Mouse (Mus musculus) myocyte (in vitro differentiated cells): Measurements from ENCODE around the gene Kremen1. TPM values are rescaled to one million over a fixed set of nuclear protein-coding genes. Genes with fewer than 3 reads are reported as not detected.

Source experiments
- H3K27me3 ChIP-seq: one replicate; pipeline ENCODE4 v1.6.1; 2011; ENCODE audit not compliant: control insufficient read depth, insufficient read depth, insufficient read length
- H3K36me3 ChIP-seq: one replicate; pipeline ENCODE4 v1.6.1; 2011; ENCODE audit not compliant: control insufficient read depth, insufficient read depth
- H3K4me2 ChIP-seq: one replicate; pipeline ENCODE4 v1.6.1; 2011; ENCODE audit warnings: low read depth, control low read depth
- H3K4me3 ChIP-seq: one replicate; pipeline ENCODE4 v1.5.1; 2011; ENCODE audit warnings: mild to moderate bottlenecking, control low read depth, moderate library complexity
- H3K79me2 ChIP-seq: one replicate; pipeline ENCODE4 v1.6.1; 2011; ENCODE audit not compliant: control insufficient read depth, insufficient read depth
- H3ac ChIP-seq: one replicate; pipeline ENCODE4 v1.6.1; 2011; ENCODE audit not compliant: control insufficient read depth, insufficient read length
- CEBPB ChIP-seq: IDR thresholded peaks from 2 replicates; pipeline ENCODE4 v1.6.1; 2011; ENCODE audit warnings: mild to moderate bottlenecking, moderate library complexity; ENCODE audit not compliant: poor library complexity, insufficient read depth, severe bottlenecking
- E2F4 ChIP-seq: IDR thresholded peaks from one replicate; pipeline ENCODE4 v1.6.1; 2011; ENCODE audit warnings: mild to moderate bottlenecking, control low read depth, moderate library complexity; ENCODE audit not compliant: insufficient read depth
- MAX ChIP-seq: IDR thresholded peaks from one replicate; pipeline ENCODE4 v1.6.1; 2011; ENCODE audit warnings: low read depth, mild to moderate bottlenecking, control low read depth
- MYOD1 ChIP-seq, 3 experiments: IDR thresholded peaks; one replicate each; pipeline ENCODE4 v1.6.1; 2011; ENCODE audit warnings: control low read depth in 2 of 3, low read depth in 2 of 3, mild to moderate bottlenecking in 2 of 3, moderate library complexity in 1 of 3; ENCODE audit not compliant: insufficient read length in 2 of 3, control insufficient read depth in 1 of 3
- MYOG ChIP-seq, 3 experiments: IDR thresholded peaks; one replicate each; pipeline ENCODE4 v1.6.1; 2011; ENCODE audit warnings: control low read depth in 2 of 3, low read depth in 2 of 3, mild to moderate bottlenecking in 2 of 3; ENCODE audit not compliant: insufficient read length in 2 of 3, control insufficient read depth in 1 of 3, insufficient read depth in 1 of 3
- POLR2A ChIP-seq: IDR thresholded peaks from one replicate; pipeline ENCODE4 v1.6.1; 2011; ENCODE audit warnings: low read depth, mild to moderate bottlenecking, control low read depth, moderate library complexity; ENCODE audit not compliant: insufficient read length
- POLR2AphosphoS2 ChIP-seq: IDR thresholded peaks from one replicate; pipeline ENCODE4 v1.6.1; 2011; ENCODE audit warnings: low read depth, control low read depth; ENCODE audit not compliant: insufficient read length
- REST ChIP-seq: IDR thresholded peaks from one replicate; pipeline ENCODE4 v1.6.1; 2011; ENCODE audit warnings: mild to moderate bottlenecking, control low read depth, moderate library complexity; ENCODE audit not compliant: insufficient read depth, insufficient read length
- SRF ChIP-seq: IDR thresholded peaks from one replicate; pipeline ENCODE4 v1.6.1; 2011; ENCODE audit warnings: low read depth; ENCODE audit not compliant: control insufficient read depth, insufficient read length
- TCF12 ChIP-seq: IDR thresholded peaks from one replicate; pipeline ENCODE4 v1.6.1; 2011; ENCODE audit warnings: mild to moderate bottlenecking, control low read depth; ENCODE audit not compliant: poor library complexity, insufficient read depth, severe bottlenecking
- TCF3 ChIP-seq: IDR thresholded peaks from one replicate; pipeline ENCODE4 v1.6.1; 2011; ENCODE audit warnings: low read depth, control low read depth; ENCODE audit not compliant: insufficient read length
- USF1 ChIP-seq: IDR thresholded peaks from one replicate; pipeline ENCODE4 v1.6.1; 2011; ENCODE audit warnings: low read depth, mild to moderate bottlenecking, control low read depth, moderate library complexity
- polyA plus RNA-seq: library from polyadenylated mRNA; unstranded; fragments of >200 nt; fragmentation: generic; extraction: Trizol; gene quantifications from one replicate; pipeline ENCODE4 v1.2.1, GENCODE M21; 2012; ENCODE audit warnings: missing spikeins

The Kremen1 gene
- polyA plus RNA-seq, 1 experiment, result 79.3 TPM

DNA sequence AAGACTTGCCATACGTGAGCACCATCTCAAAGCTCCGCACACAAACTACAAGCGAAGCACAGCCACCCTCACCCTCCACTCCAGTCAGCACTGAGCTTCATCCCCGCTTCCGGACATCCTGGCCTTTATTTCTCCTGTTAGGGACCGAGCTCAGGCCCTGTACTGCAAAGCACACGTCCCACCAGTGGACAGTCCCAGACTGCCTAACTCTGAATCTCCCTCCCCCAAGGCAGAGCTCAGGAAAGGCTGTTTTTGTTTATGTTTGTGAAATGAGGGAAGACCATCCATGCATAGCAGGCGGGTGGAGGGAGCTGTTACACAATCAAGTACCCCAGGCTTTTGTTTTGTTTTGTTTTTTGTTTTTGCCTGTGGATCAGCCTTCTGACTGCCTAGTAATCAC, 8.6 kb downstream of the Kremen1 start:
- H3K4me2 ChIP-seq, result peak overlapping the region; percentile 65
- TF ChIP-seq CEBPB (no peak), USF1 (no peak), MAX (no peak), E2F4 (no peak), POLR2A (no peak), MYOD1 (IDR thresholded peaks at IDR 0.05; ENCODE audit: control insufficient read depth in 1 of 3, insufficient read length in 2 of 3, low read depth in 2 of 3) (no peak), MYOG (IDR thresholded peaks at IDR 0.05; ENCODE audit: control insufficient read depth in 1 of 3, insufficient read depth in 1 of 3, insufficient read length in 2 of 3, low read depth in 2 of 3) (no peak), TCF3 (no peak), TCF12 (no peak), SRF (no peak), REST (no peak), POLR2AphosphoS2 (no peak)
- H3K27me3 ChIP-seq, result no peaks in the 10 kb centered on the region
- H3ac ChIP-seq, result no peak overlapping the region
- no peaks in the 10 kb centered on the region for H3K36me3 ChIP-seq
- H3K4me3 ChIP-seq, result no peak overlapping the region
- peaks cover 87% of the 10 kb centered on the region for H3K79me2 ChIP-seq

DNA sequence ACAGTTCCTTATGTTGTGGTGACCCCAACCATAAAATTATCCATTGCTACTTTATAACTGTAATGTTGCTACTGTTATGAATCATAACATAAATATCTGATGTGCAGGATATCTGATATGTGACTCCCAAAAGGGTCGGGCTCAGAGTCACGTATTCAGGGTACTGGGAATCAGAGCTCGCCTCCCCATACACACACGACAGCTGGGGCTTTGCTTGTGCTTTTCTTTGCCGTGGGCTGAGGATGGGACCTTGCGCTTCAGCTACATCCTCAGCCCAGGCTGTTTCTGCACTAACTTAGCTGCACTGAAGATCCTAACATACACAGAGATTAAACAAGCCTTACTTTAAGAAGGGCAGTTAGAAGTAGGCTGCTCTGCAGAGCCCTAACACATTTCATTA, 10.2 kb downstream of the Kremen1 start:
- peak overlapping the region; percentile 65 for H3K4me2 ChIP-seq
- H3K4me3 ChIP-seq, result no peak overlapping the region
- no peaks in the 10 kb centered on the region for H3K27me3 ChIP-seq
- H3ac ChIP-seq, result no peak overlapping the region
- H3K36me3 ChIP-seq, result no peaks in the 10 kb centered on the region
- peaks cover 91% of the 10 kb centered on the region for H3K79me2 ChIP-seq
- TF ChIP-seq E2F4, result no peak
- TF ChIP-seq SRF, result no peak
- TF ChIP-seq REST, result no peak
- TF ChIP-seq MYOD1 (IDR thresholded peaks at IDR 0.05; ENCODE audit: control insufficient read depth in 1 of 3, insufficient read length in 2 of 3, low read depth in 2 of 3), result peak in 2 of 3 experiments; percentile 85
- peak in 2 of 3 experiments; percentile 30 to 88 for TF ChIP-seq MYOG (IDR thresholded peaks at IDR 0.05; ENCODE audit: control insufficient read depth in 1 of 3, insufficient read depth in 1 of 3, insufficient read length in 2 of 3, low read depth in 2 of 3)
- TF ChIP-seq POLR2AphosphoS2, result no peak
- TF ChIP-seq CEBPB, result no peak
- TF ChIP-seq TCF12, result no peak
- TF ChIP-seq USF1, result no peak

DNA sequence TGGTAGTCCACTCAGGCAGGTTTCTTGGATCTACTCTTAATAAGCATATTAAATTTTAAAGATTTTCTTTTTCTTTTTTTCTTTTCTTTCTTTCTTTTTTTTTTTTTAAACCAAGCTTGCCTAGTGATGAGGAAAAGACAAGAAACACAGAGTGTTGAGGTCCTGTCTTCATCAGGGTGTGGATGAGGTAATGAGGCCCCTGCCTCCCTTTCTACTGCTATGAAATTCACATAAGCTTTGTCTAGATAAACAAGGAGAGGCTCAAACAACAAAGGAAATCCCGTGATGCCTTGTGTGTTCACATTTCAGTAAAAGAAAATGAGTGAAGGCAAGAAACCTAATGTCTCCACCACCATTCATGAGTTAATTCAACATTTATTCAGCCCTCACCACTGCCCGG, 13.2 kb downstream of the Kremen1 start:
- H3K36me3 ChIP-seq, result peaks cover under 1% of the 10 kb centered on the region
- no peak overlapping the region for H3ac ChIP-seq
- H3K27me3 ChIP-seq, result no peaks in the 10 kb centered on the region
- H3K79me2 ChIP-seq, result peaks cover 69% of the 10 kb centered on the region
- H3K4me2 ChIP-seq, result no peak overlapping the region
- TF ChIP-seq CEBPB (no peak), TCF12 (no peak), SRF (no peak), MAX (no peak), MYOG (IDR thresholded peaks at IDR 0.05; ENCODE audit: control insufficient read depth in 1 of 3, insufficient read depth in 1 of 3, insufficient read length in 2 of 3, low read depth in 2 of 3) (no peak), POLR2A (no peak), MYOD1 (IDR thresholded peaks at IDR 0.05; ENCODE audit: control insufficient read depth in 1 of 3, insufficient read length in 2 of 3, low read depth in 2 of 3) (no peak), REST (no peak), E2F4 (no peak), POLR2AphosphoS2 (no peak), TCF3 (no peak), USF1 (no peak)
- H3K4me3 ChIP-seq, result no peak overlapping the region

DNA sequence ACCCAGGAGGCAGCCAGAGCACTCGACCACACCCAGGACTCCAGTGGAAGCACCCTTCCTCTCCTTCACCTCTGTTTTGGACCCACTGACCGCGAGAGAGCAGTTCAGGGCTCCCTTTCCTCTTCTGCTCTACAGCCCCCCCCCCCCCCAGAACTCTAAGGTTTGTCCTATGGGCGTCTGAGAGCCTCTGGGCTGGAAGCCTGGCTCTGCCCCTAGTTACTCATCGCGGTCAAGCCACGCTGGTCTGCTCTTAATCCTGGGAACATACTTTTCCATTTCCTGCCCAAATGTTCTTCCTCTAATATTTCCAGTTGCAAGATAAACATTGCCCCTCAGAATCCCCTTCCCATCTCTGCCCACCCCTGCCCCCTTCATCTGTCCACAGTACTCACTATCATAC, 15.9 kb downstream of the Kremen1 start:
- Histone ChIP-seq H3K4me2 (peak overlapping the region; percentile 89), H3K36me3 (peaks cover 22% of the 10 kb centered on the region)

More for the DNA sequence above, 15.9 kb downstream of the Kremen1 start:
- Histone ChIP-seq H3ac (no peak overlapping the region), H3K4me3 (peak overlapping the region; percentile 8), H3K27me3 (no peaks in the 10 kb centered on the region), H3K79me2 (peaks cover 65% of the 10 kb centered on the region)
- TF ChIP-seq POLR2A (peak; percentile 16), TCF12 (no peak), E2F4 (no peak), SRF (no peak), POLR2AphosphoS2 (peak; percentile 36), MYOG (IDR thresholded peaks at IDR 0.05; ENCODE audit: control insufficient read depth in 1 of 3, insufficient read depth in 1 of 3, insufficient read length in 2 of 3, low read depth in 2 of 3) (no peak), USF1 (no peak), MAX (no peak), TCF3 (no peak)
